9 mouse cellular contexts compared by ENCODE assay signal in genomic region chr9:107357651-107358050, GRCm38 (mm10). TPM values are rescaled to one million over a fixed set of nuclear protein-coding genes. Genes with fewer than 3 reads are reported as not detected.
DNase-seq lines count a peak whose midpoint lies in the region; ATAC-seq and TF ChIP-seq lines count a peak whose summit lies in the region.
"Had no signal": no experiment of that assay in that cellular context is flagged by ENCODE, and none has a peak within 500 bp of the region (broad histone marks: within the 10 kb centered on the region; RNA-seq: fewer than 3 reads in every experiment).

No protein-coding gene starts in this region.

- H3K27ac ChIP-seq in heart, embryonic 11.5 days (ENCODE audit: low read depth, low read length): no peak overlapping the region
- H3K27ac ChIP-seq in bone marrow macrophage, adult 2 months (ENCODE audit: insufficient read depth, low read depth, low read length): no peak overlapping the region
- H3K27ac ChIP-seq in embryonic fibroblast, embryonic 13.5 days (ENCODE audit: insufficient read depth, low read length): no peak overlapping the region
- H3K27ac ChIP-seq in midbrain, embryonic 14.5 days (replicated peaks; ENCODE audit: low read depth, low read length): no peak overlapping the region

- H3K4me1 ChIP-seq in heart, embryonic 11.5 days (ENCODE audit: control insufficient read depth, insufficient read depth, low read length): peaks cover 20% of the 10 kb centered on the region
- H3K4me1 ChIP-seq in bone marrow macrophage, adult 2 months (ENCODE audit: control insufficient read depth, insufficient read depth, low read length): no peaks in the 10 kb centered on the region
- no peaks in the 10 kb centered on the region for H3K4me1 ChIP-seq in embryonic fibroblast, embryonic 13.5 days (ENCODE audit: control insufficient read depth, insufficient read depth, low read length)
- H3K4me1 ChIP-seq in midbrain, embryonic 14.5 days (ENCODE audit: control insufficient read depth, insufficient read depth, low read length): no peaks in the 10 kb centered on the region

- WGBS in heart, embryonic 11.5 days (ENCODE audit: insufficient replicate concordance): 20% methylated on average over 5 of the region's 5 CpGs
- WGBS in midbrain, embryonic 14.5 days: 18% methylated on average over 5 of the region's 5 CpGs

- TF ChIP-seq CTCF in bone marrow macrophage, adult 2 months (IDR thresholded peaks at IDR 0.05; ENCODE audit: low read depth, low read length): peak; percentile 86
- TF ChIP-seq CTCF in embryonic fibroblast, embryonic 13.5 days (IDR thresholded peaks at IDR 0.05; ENCODE audit: borderline replicate concordance, insufficient read depth, low read length): peak; percentile 86

- no peak overlapping the region for H3K9ac ChIP-seq in heart, embryonic 11.5 days (ENCODE audit: low read depth, low read length)
- no peak overlapping the region for H3K9ac ChIP-seq in midbrain, embryonic 14.5 days (replicated peaks; ENCODE audit: low read length)

- ATAC-seq in heart, embryonic 11.5 days (replicated peaks; ENCODE audit: insufficient number of reproducible peaks, low FRiP score, low TSS enrichment): no peak
- ATAC-seq in midbrain, embryonic 14.5 days (ENCODE audit: low FRiP score, low TSS enrichment): no peak

- H3K4me3 ChIP-seq in heart, embryonic 11.5 days (ENCODE audit: low read depth, low read length): no peak overlapping the region
- H3K4me3 ChIP-seq in bone marrow macrophage, adult 2 months (ENCODE audit: insufficient read depth, low read length): no peak overlapping the region
- no peak overlapping the region for H3K4me3 ChIP-seq in embryonic fibroblast, embryonic 13.5 days (ENCODE audit: insufficient read depth, low read length)
- H3K4me3 ChIP-seq in midbrain, embryonic 14.5 days (replicated peaks; ENCODE audit: low read depth, low read length): no peak overlapping the region

- intact Hi-C loops in left cerebral cortex, postnatal 25 days (cut with DNase I): loop anchor here (1.0 kb wide), 1 partner anchor 157 kb away; no protein-coding TSS in a partner anchor

- TF ChIP-seq POLR2A in bone marrow macrophage, adult 2 months (IDR thresholded peaks at IDR 0.05; ENCODE audit: borderline replicate concordance, low read depth, low read length): no peak
- TF ChIP-seq POLR2A in embryonic fibroblast, embryonic 13.5 days (IDR thresholded peaks at IDR 0.05; ENCODE audit: low read depth, low read length): no peak

- no peak overlapping the region for H3K4me2 ChIP-seq in heart, embryonic 11.5 days
- no peak overlapping the region for H3K4me2 ChIP-seq in midbrain, embryonic 14.5 days (ENCODE audit: low read length)

- DNase-seq in heart, adult 18-20 months: peak; percentile 49 to 92
- peak; percentile 90 for DNase-seq in heart, postnatal 4 days
- DNase-seq in left cerebral cortex, postnatal 25 days (ENCODE audit: low spot score in 2 of 2): peak; percentile 68 to 79
- DNase-seq in midbrain, embryonic 14.5 days: peak; percentile 89
- DNase-seq in spleen, adult 18-20 months: peak; percentile 21 to 73

- peaks cover 8% of the 10 kb centered on the region; the same call in 1 of the 2 replicates for H3K27me3 ChIP-seq in heart, embryonic 11.5 days (ENCODE audit: control insufficient read depth, insufficient read depth, low read length)
- no peaks in the 10 kb centered on the region for H3K27me3 ChIP-seq in midbrain, embryonic 14.5 days (ENCODE audit: control insufficient read depth, insufficient read depth, low read length)

- no peaks in the 10 kb centered on the region for H3K9me3 ChIP-seq in heart, embryonic 11.5 days (replicated peaks; ENCODE audit: control insufficient read depth, low read length)
- H3K9me3 ChIP-seq in midbrain, embryonic 14.5 days (ENCODE audit: control insufficient read depth, low read length): no peaks in the 10 kb centered on the region

- no peaks in the 10 kb centered on the region for H3K36me3 ChIP-seq in heart, embryonic 11.5 days (ENCODE audit: control insufficient read depth, insufficient read depth, low read length)
- H3K36me3 ChIP-seq in midbrain, embryonic 14.5 days (ENCODE audit: control insufficient read depth, insufficient read depth, low read length): no peaks in the 10 kb centered on the region

RNA-seq across cellular contexts. Expression of gene 6430571L13Rik, which starts 17.2 kb away (rescaled TPM):
- 1 to 10 TPM; 3.5 to 5.3 TPM for total RNA-seq in heart, adult 18-20 months (2021)
- polyA plus RNA-seq in heart, embryonic 11.5 days (2014; fragmentation: Nextera tagmentation; extraction: Ambion mirVana): 0.66 and 0.92 TPM in 2 replicates
- polyA plus RNA-seq in bone marrow macrophage, adult 2 months (2012; ENCODE audit: insufficient read depth, insufficient read length, missing spikeins): not detected in 2 replicates
- polyA plus RNA-seq in embryonic fibroblast, embryonic 13.5 days (2011; ENCODE audit: insufficient read length, low read depth, missing spikeins): not detected in 2 replicates
- total RNA-seq in heart, postnatal 4 days (2021): 1 to 10 TPM; 4.6 to 5.8 TPM
- 1 to 10 TPM; 3.7 to 4.0 TPM for total RNA-seq in left cerebral cortex, postnatal 25 days (2021)
- 4.1 and 6.3 TPM in 2 replicates for polyA plus RNA-seq in midbrain, embryonic 14.5 days (2014; fragmentation: Nextera tagmentation; extraction: Ambion mirVana)

RNA-seq across cellular contexts. Expression of gene Hemk1, which starts 19.5 kb away (rescaled TPM):
- total RNA-seq in heart, adult 18-20 months (2021): 10 to 100 TPM; 20.4 to 22.7 TPM
- 10.6 and 12.1 TPM in 2 replicates for polyA plus RNA-seq in heart, embryonic 11.5 days (2014; fragmentation: Nextera tagmentation; extraction: Ambion mirVana)
- polyA plus RNA-seq in bone marrow macrophage, adult 2 months (2012; ENCODE audit: insufficient read depth, insufficient read length, missing spikeins): 14.1 and 15.3 TPM in 2 replicates
- polyA plus RNA-seq in embryonic fibroblast, embryonic 13.5 days (2011; ENCODE audit: insufficient read length, low read depth, missing spikeins): 10.4 and 14.0 TPM in 2 replicates
- total RNA-seq in heart, postnatal 4 days (2021): 10 to 100 TPM; 13.0 to 15.0 TPM
- 10 to 100 TPM; 17.2 to 18.2 TPM for total RNA-seq in left cerebral cortex, postnatal 25 days (2021)
- polyA plus RNA-seq in midbrain, embryonic 14.5 days (2014; fragmentation: Nextera tagmentation; extraction: Ambion mirVana): 20.9 and 21.7 TPM in 2 replicates

RNA-seq across cellular contexts. Expression of gene Cacna2d2, which starts 41.8 kb away (rescaled TPM):
- 10 to 100 TPM; 14.8 TPM for total RNA-seq in heart, adult 18-20 months (2021)
- 5.9 and 7.1 TPM in 2 replicates for polyA plus RNA-seq in heart, embryonic 11.5 days (2014; fragmentation: Nextera tagmentation; extraction: Ambion mirVana)
- polyA plus RNA-seq in bone marrow macrophage, adult 2 months (2012; ENCODE audit: insufficient read depth, insufficient read length, missing spikeins): not detected in 2 replicates
- not detected in 2 replicates for polyA plus RNA-seq in embryonic fibroblast, embryonic 13.5 days (2011; ENCODE audit: insufficient read length, low read depth, missing spikeins)
- 10 to 100 TPM; 21.2 to 23.1 TPM for total RNA-seq in heart, postnatal 4 days (2021)
- 10 to 100 TPM; 25.4 to 40.2 TPM for total RNA-seq in left cerebral cortex, postnatal 25 days (2021)
- polyA plus RNA-seq in midbrain, embryonic 14.5 days (2014; fragmentation: Nextera tagmentation; extraction: Ambion mirVana): 7.9 and 10.6 TPM in 2 replicates
- polyA plus RNA-seq: liver, embryonic 16.5 days had no signal
